Mouse (Mus musculus) midbrain, embryonic 10.5 days (tissue): ENCODE data around the gene Acap2. TPM values are rescaled to one million over a fixed set of nuclear protein-coding genes. Genes with fewer than 3 reads are reported as not detected.

ENCODE experiments used
- DNase-seq: peaks from one replicate; pipeline ENCODE4 v3.0.0-alpha.2; 2017; ENCODE audit warnings: low spot score
- H3K27ac ChIP-seq: fragments of 300-500 bp; sonication (generic); replicated peaks from 2 replicates; pipeline ENCODE4 v1.5.1; 2016; ENCODE audit warnings: mild to moderate bottlenecking
- H3K27me3 ChIP-seq: fragments of 300-500 bp; sonication (generic); 2 replicates; pipeline ENCODE4 v1.6.1; 2016; ENCODE audit warnings: low read depth, mild to moderate bottlenecking; ENCODE audit not compliant: poor library complexity, severe bottlenecking
- H3K36me3 ChIP-seq: fragments of 300-500 bp; sonication (generic); 2 replicates; pipeline ENCODE4 v1.6.1; 2016; ENCODE audit warnings: mild to moderate bottlenecking, moderate library complexity
- H3K4me1 ChIP-seq: fragments of 300-500 bp; sonication (generic); 2 replicates; pipeline ENCODE4 v1.6.1; 2016
- H3K4me3 ChIP-seq: fragments of 300-500 bp; sonication (generic); 2 replicates; pipeline ENCODE4 v1.5.1; 2016; ENCODE audit warnings: mild to moderate bottlenecking, moderate library complexity
- H3K9me3 ChIP-seq: fragments of 300-500 bp; sonication (generic); replicated peaks from 2 replicates; pipeline ENCODE4 v1.6.1; 2016; ENCODE audit warnings: mild to moderate bottlenecking
- WGBS: fragments of 180-500 bp; shearing (Covaris S2); methylation state at CpG from one replicate; pipeline ENCODE4 v1.1.7; 2016; 5-methylcytosine and 5-hydroxymethylcytosine counted together
- polyA plus RNA-seq: library from polyadenylated mRNA; unstranded; fragments of >200 nt; fragmentation: Nextera tagmentation; extraction: Ambion mirVana; gene quantifications from 2 replicates; pipeline ENCODE4 v1.2.1, GENCODE M21; 2016

The Acap2 gene
- polyA plus RNA-seq: 16.9 and 19.2 TPM in 2 replicates

DNA sequence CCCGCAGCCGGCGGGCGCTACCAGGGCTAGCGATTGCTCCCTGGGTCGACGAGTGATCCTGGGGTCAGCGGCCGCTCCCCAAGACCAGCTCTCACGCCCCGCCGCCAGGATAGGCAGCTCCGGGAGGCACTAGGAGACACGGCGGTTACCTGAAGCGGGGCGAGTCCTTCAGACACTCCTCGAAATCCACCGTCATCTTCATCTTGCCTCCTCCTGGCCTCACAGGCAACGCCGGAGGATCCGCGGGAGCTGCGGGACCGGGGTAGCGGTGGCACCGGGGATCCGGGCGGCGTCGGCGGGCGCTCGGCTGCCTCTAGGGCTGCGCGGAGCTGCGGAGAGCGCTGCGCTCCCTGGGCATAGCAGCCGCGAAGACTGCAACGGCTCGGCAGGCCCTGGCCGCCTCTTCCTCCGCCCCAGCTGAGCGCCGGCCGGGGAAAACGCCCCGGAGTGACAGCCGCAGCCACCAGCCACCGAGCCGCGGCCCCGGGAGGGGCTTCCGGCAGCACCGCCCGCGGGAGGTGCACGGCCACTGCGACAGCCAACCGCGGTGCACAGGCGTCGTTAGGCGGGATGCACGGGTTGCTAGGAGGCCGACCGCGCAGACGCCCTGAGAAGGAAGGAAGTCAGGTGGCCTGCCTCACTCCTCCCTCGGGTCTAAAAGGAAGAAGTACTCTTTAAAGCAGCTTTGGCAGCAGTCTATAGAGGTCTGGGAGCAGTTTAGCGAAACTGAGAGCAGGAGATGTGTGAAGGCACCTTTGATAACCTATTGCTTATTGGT, at the start of gene Acap2:
TSS of gene Acap2 (minus strand) at position 456 of the 778 bp plus-strand sequence.
- Histone ChIP-seq H3K27me3 (no peaks in the 10 kb centered on the region), H3K4me1 (peaks cover 32% of the 10 kb centered on the region), H3K27ac (peak within 1 kb of the TSS; percentile 91), H3K36me3 (no peaks in the 10 kb centered on the region), H3K4me3 (peak within 1 kb of the TSS; percentile 87), H3K9me3 (no peaks in the 10 kb centered on the region)
- WGBS: under 1% methylated on average over 73 of the region's 73 CpGs
- peak; percentile 97 for DNase-seq

DNA sequence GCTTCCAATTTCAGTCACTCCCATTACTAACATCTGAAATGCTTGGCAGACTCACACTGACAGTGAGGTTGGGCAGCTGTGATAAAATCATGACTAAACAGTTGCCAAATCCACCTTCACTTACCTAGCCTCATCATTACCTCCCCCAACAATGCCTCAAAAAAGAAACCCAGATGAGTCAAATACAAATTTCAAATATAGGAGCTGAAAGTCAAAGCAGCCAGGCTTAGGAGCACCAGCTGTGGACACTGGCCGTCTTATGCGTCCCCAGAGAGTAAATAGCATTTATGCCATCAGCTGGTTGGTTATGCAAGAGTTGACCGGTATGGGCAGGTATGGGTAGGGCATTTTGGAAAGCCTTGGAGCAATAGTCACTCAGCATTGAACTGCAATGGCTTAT, 48.4 kb upstream of the Acap2 start:
- Histone ChIP-seq H3K36me3 (peaks cover 14% of the 10 kb centered on the region), H3K4me3 (no peak overlapping the region), H3K9me3 (no peaks in the 10 kb centered on the region), H3K4me1 (no peaks in the 10 kb centered on the region), H3K27ac (no peak overlapping the region), H3K27me3 (no peaks in the 10 kb centered on the region)
- no peak for DNase-seq
- WGBS: 85% methylated on average over 3 of the region's 3 CpGs

DNA sequence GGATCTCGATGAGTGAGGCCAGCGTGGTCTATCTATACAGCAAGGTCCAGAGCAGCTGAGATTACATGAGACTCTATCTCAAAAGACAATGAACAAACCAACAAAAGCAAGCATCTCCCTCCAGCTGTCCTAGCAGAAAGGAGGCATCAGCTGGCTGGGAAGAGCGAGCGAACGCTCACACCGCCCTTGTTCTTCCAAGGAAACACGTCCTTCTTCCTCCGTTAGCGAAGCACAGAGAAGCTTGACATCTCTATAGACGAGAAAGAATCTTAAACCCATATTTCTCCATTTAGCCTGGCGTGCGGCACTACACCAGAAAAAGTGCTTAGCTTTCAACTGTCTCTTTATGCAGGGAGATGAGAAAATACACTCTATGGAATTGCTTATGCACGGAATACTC, 47.7 kb upstream of the Acap2 start:
- Histone ChIP-seq H3K27ac (no peak overlapping the region), H3K27me3 (no peaks in the 10 kb centered on the region), H3K4me3 (no peak overlapping the region), H3K36me3 (peaks cover 12% of the 10 kb centered on the region), H3K4me1 (no peaks in the 10 kb centered on the region), H3K9me3 (no peaks in the 10 kb centered on the region)
- 90% methylated on average over 13 of the region's 13 CpGs for WGBS
- no peak for DNase-seq

DNA sequence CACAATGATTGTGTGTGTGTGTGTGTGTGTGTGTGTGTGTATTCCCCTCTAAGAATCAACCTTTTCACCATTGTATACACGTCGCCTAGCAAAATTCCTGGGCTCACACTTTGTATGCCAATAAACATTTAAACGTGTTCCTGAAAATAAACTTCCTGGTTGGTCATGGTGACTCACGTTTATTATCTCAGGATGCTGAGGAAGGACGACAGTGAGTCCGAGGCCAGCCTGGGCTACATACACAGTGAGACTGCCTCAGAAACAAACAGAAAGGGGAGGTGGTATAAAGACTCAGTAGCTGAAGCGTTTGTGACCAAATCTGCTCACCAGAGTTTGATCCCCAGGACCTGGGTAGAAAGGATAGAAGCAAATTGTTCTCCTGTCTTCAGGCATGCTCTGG, 46.4 kb upstream of the Acap2 start:
- H3K36me3 ChIP-seq: peaks cover 7% of the 10 kb centered on the region

DNA sequence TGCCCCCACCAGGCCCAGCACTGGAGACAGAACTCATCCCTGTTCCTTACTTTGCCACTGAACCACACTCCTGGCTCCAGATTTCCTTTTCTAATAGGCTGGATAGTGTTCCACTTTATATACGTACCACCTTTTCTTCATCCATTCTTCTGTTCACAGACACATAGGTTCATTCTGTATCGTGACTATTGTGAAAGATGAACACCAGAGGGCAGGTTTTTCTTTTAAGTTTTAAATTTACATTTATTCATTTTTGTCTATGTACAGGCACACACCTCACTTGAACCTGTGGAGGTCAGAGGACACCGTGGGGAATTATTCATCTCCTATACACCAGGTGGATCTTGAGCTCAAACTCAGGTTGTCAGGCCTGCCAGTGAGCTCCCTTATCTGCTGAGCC, 43.0 kb upstream of the Acap2 start:
- no peak overlapping the region for H3K4me3 ChIP-seq
- no peak overlapping the region for H3K27ac ChIP-seq
- H3K36me3 ChIP-seq: no peaks in the 10 kb centered on the region
- H3K27me3 ChIP-seq: no peaks in the 10 kb centered on the region
- no peak for DNase-seq
- no peaks in the 10 kb centered on the region for H3K4me1 ChIP-seq
- H3K9me3 ChIP-seq: no peaks in the 10 kb centered on the region
- WGBS: 90% methylated on average over 3 of the region's 3 CpGs

More for the DNA sequence above, 46.4 kb upstream of the Acap2 start:
- no peaks in the 10 kb centered on the region for H3K27me3 ChIP-seq
- WGBS: 88% methylated on average over 7 of the region's 7 CpGs
- no peaks in the 10 kb centered on the region for H3K9me3 ChIP-seq
- DNase-seq: no peak
- H3K4me3 ChIP-seq: no peak overlapping the region
- no peaks in the 10 kb centered on the region for H3K4me1 ChIP-seq
- no peak overlapping the region for H3K27ac ChIP-seq

DNA sequence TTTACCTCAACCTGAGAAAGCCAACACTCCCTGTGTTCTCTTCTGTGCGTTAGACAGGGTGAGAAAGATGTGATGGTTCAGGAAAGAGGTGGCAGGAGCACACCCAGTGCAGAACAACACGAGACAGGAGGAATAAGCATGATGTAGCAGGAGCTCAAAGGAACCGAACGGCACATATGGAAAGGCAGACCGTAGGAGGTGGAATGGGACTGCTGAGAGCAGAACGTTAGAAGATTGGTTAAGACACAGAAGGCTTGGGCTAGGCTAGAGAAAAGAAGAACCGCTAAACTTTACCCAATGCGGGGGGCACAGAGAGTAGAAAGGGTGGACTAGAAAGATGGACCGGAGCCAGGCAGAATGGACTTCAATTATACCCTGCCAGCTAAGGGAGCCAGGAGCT, 40.4 kb upstream of the Acap2 start:
- 87% methylated on average over 9 of the region's 9 CpGs for WGBS
- no peaks in the 10 kb centered on the region for H3K9me3 ChIP-seq

DNA sequence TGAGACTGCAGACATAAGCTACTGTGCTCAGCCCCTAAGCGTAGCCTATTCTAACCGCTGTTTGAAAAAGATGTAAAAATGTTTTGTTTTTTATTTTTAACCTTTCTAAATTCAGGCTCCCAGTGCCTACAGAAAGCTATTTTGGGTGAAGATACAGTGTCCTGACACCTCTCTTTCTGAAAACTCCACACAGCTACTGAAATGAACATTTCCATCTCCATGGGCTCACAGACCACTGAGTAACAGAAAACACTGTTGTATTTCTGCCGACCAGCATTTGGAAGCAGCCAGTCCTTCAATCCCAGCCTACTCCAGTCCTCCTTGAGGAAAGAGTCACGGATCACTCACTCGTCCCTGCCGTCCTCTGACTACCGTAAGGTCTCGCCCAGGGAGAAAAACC, 39.5 kb upstream of the Acap2 start:
- WGBS: 90% methylated on average over 8 of the region's 8 CpGs
- peaks cover 5% of the 10 kb centered on the region for H3K4me1 ChIP-seq

More for the DNA sequence above, 40.4 kb upstream of the Acap2 start:
- Histone ChIP-seq H3K36me3 (no peaks in the 10 kb centered on the region), H3K27ac (no peak overlapping the region), H3K4me3 (no peak overlapping the region), H3K27me3 (no peaks in the 10 kb centered on the region), H3K4me1 (no peaks in the 10 kb centered on the region)
- no peak for DNase-seq

DNA sequence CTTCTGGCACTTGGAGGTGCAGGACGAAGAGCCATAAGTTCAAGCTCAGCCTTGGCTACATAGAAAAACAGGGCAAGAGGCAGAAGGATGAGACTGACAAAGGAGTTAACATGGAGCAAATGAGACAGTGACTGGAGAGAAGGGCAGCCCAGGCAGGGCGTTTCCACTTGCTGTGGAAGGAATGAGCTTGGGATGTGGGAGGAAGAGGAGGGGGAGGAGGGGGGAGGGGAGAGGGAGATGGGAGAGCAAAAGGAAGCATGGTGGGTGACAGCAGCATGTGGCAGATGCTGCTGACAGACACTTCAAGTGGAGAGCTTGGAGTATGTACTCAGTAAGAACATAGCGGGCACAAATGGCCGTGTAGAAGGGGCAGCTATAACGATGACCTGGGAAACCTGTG, 37.2 kb upstream of the Acap2 start:
- 88% methylated on average over 5 of the region's 5 CpGs for WGBS
- H3K27ac ChIP-seq: no peak overlapping the region

More for the DNA sequence above, 39.5 kb upstream of the Acap2 start:
- Histone ChIP-seq H3K27me3 (0 out of 2 replicates have a peak, but pooled peaks cover under 1% of the 10 kb centered on the region), H3K9me3 (no peaks in the 10 kb centered on the region), H3K36me3 (no peaks in the 10 kb centered on the region), H3K4me3 (no peak overlapping the region), H3K27ac (no peak overlapping the region)
- DNase-seq: no peak

DNA sequence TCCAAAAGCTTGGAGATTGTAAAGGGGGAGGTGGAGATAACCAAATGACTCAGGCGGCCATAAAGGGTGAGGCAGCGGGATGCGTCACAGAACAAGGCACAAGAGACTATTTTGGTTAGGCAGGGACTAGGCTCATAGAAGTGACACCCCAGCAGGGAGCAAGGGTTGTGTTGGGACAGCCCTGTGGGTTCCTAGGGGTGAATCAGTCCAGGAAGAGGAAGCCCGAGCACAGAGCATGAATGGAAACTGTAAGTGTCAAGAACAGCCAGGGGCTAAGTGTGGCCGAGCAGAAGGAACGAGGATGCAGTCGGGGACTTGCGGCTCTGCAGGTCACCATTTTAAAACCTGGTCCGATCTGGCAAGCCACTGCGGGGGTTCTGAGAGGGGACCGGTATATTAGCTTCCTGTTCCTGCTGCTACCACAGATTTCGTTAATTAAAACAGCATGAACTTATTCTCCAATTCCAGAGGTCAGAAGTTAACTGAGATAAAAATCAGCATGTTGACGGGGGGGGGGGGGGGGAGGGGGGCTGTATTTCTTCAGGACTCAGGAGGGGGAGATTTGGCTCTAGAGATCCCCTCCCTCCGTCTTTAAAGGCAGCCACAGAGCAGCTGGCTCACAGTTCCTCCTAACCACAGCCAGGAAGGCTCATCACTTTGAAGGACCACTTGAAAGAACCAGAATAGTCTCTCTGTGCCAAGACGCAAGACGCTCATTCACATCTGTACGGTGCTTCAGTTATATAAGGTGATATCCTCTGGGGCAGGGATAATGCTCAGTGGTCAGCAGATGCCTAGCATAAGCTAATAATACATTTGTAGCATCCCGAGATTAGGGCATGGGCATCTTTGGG, 34.6 kb upstream of the Acap2 start:
- no peaks in the 10 kb centered on the region for H3K36me3 ChIP-seq
- H3K4me3 ChIP-seq: 0 out of 2 replicates have a peak overlapping the region, but pooled peaks have one; percentile 4
- H3K9me3 ChIP-seq: no peaks in the 10 kb centered on the region
- H3K27me3 ChIP-seq: peaks cover 19% of the 10 kb centered on the region; the same call in 1 of the 2 replicates
- peaks cover 28% of the 10 kb centered on the region for H3K4me1 ChIP-seq
- DNase-seq: peak; percentile 16
- 42% methylated on average over 18 of the region's 18 CpGs for WGBS
- H3K27ac ChIP-seq: no peak overlapping the region

More for the DNA sequence above, 37.2 kb upstream of the Acap2 start:
- no peak for DNase-seq
- peaks cover 15% of the 10 kb centered on the region; the same call in 1 of the 2 replicates for H3K27me3 ChIP-seq
- H3K4me1 ChIP-seq: peaks cover 25% of the 10 kb centered on the region
- no peak overlapping the region for H3K4me3 ChIP-seq
- H3K36me3 ChIP-seq: no peaks in the 10 kb centered on the region
- no peaks in the 10 kb centered on the region for H3K9me3 ChIP-seq

DNA sequence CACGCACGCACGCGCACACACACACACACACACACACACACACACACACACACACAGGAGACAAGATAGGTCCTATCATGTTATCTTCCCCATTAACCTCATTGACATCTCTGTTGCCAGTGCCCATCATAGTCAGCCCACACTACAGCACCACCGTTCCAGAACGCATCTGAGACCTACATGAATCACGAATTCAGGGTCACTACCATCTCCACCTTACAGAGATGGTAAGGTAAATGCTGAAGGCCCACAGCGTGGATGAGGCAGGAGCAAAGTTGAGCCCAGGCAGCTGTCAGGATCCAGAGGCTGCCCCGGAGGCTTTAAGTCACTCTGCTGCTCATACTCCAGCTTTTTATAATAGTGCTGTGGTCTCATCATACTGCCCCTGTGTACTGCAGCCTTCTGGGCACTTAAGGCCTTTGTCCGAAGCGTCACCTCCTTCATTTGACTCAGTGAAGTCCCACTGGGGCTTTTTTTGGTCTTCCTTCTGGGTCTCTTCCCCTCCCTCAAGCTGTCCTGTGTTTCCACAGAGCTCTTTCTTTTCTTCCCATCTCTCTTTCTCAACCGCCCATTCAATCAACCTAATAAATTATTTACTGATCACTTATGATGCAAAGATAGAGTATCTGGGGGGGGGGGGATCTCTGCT, 33.9 kb upstream of the Acap2 start:
- Histone ChIP-seq H3K4me3 (no peak overlapping the region), H3K4me1 (peaks cover 28% of the 10 kb centered on the region), H3K36me3 (no peaks in the 10 kb centered on the region), H3K9me3 (no peaks in the 10 kb centered on the region), H3K27me3 (peaks cover 19% of the 10 kb centered on the region; the same call in 1 of the 2 replicates), H3K27ac (no peak overlapping the region)
- no peak for DNase-seq
- 79% methylated on average over 12 of the region's 12 CpGs for WGBS

DNA sequence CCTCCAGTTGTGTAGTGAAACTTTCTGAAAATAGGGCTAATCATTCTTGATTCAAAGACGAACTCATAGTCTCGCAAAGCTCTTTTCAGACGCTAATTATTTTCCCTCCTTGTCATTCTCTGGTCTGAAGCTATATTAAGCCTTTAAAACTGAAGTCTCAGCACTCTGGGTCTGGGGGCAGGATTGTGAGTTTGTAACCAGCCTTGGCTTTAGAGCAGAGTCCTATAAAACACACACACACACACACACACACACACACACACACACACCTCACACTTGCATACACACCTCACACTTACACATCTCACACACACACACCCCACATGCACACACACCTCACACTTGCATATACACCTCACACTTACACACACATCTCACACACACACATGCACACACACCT, 33.3 kb upstream of the Acap2 start:
- WGBS: 61% methylated on average over 3 of the region's 3 CpGs
- Histone ChIP-seq H3K27ac (no peak overlapping the region), H3K27me3 (peaks cover 19% of the 10 kb centered on the region; the same call in 1 of the 2 replicates), H3K9me3 (no peaks in the 10 kb centered on the region), H3K36me3 (no peaks in the 10 kb centered on the region), H3K4me3 (no peak overlapping the region), H3K4me1 (peaks cover 28% of the 10 kb centered on the region)
- DNase-seq: no peak

DNA sequence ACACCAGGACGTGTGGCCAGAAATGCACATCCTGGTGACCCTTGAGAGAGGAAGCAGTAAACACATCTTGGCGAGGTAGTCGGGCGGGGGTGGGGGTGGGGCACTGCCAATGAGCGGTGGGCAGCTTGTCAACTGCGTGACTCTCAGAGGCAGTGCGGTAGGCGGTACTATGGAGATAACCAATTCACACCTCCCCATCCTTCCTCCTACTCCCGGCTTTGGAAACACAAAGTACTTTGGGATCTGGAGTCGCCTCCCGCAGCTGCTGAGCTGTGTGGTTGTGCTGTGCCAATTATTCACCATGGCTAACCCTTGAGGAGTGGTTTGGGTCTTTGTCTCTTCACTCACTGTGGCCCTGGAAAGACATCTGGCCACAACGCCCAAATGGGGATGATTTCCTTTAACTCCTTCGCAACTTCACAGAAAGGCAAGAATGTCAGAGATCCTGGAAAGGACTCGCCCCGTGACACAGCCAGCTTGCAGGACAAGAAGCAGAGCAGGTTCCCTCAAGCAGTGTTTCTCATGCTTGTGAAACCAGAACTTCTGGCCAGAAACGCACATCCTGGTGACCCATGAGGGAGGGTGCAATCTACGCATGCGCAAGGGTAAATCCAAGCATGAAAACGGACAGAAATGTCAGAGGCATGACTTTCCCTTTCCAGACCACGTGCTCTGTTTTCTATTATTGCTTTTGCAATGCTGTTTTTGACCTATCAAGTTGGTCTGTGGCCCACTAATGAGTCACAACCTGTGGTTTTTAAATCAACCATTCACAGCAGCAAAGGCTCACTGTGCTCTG, 32.7 kb upstream of the Acap2 start:
- Histone ChIP-seq H3K9me3 (no peaks in the 10 kb centered on the region), H3K36me3 (no peaks in the 10 kb centered on the region), H3K4me3 (no peak overlapping the region), H3K27ac (no peak overlapping the region), H3K4me1 (peaks cover 28% of the 10 kb centered on the region), H3K27me3 (peaks cover 19% of the 10 kb centered on the region; the same call in 1 of the 2 replicates)
- 37% methylated on average over 20 of the region's 20 CpGs for WGBS
- DNase-seq: no peak
